In genomic region chr1:131327167-131327566, GRCm38 (mm10) we compare ENCODE assay signal across 20 mouse cellular contexts. TPM values are rescaled to one million over a fixed set of nuclear protein-coding genes. Genes with fewer than 3 reads are reported as not detected.
A peak's percentile ranks its signal among the peaks of the same experiment; 100 is the strongest.
DNase-seq lines count a peak whose midpoint lies in the region; ATAC-seq and TF ChIP-seq lines count a peak whose summit lies in the region.
"Had no signal": no experiment of that assay in that cellular context is flagged by ENCODE, and none has a peak within 500 bp of the region (broad histone marks: within the 10 kb centered on the region; RNA-seq: fewer than 3 reads in every experiment).

No protein-coding gene starts in this region.

- H3K36me3 ChIP-seq in forebrain, embryonic 13.5 days (ENCODE audit: poor library complexity, severe bottlenecking), result peaks cover 43% of the 10 kb centered on the region

- peak overlapping the region; percentile 77 for H3K27ac ChIP-seq in cerebellum, adult 2 months (ENCODE audit: insufficient read depth, low read length)
- no peak overlapping the region for H3K27ac ChIP-seq in forebrain, embryonic 13.5 days
- H3K27ac ChIP-seq: embryonic facial prominence, embryonic 12.5 days; gastrocnemius, adult 2 months; heart, embryonic 10.5 days; hindbrain, embryonic 12.5 days; hindbrain, postnatal 0 days had no signal

- no peak overlapping the region for H3K9ac ChIP-seq in forebrain, embryonic 13.5 days
- H3K9ac ChIP-seq: embryonic facial prominence, embryonic 12.5 days; hindbrain, embryonic 12.5 days had no signal

- peaks cover 16% of the 10 kb centered on the region; the same call in 1 of the 2 replicates for H3K4me1 ChIP-seq in cerebellum, adult 2 months (ENCODE audit: control insufficient read depth, insufficient read depth, low read length)
- H3K4me1 ChIP-seq in forebrain, embryonic 13.5 days, result no peaks in the 10 kb centered on the region
- H3K4me1 ChIP-seq: embryonic facial prominence, embryonic 12.5 days; heart, embryonic 10.5 days; hindbrain, embryonic 12.5 days had no signal

- 18% methylated on average over 1 of the region's 1 CpGs for WGBS in cerebellum, adult 2 months
- WGBS in forebrain, embryonic 13.5 days, result 96% methylated on average over 1 of the region's 1 CpGs

- peak; percentile 6 for DNase-seq in adipocyte (ENCODE audit: low spot score)
- DNase-seq in brain, adult 2 months (ENCODE audit: low read depth, low spot score), result peak; percentile 92
- peak; percentile 62 to 82 for DNase-seq in cerebellum, adult 2 months
- DNase-seq in cerebellum, postnatal 10 days, result peak; percentile 74 to 78
- DNase-seq in thymus, postnatal 36 days, result no peak
- DNase-seq in adrenal gland, adult (ENCODE audit: inconsistent age in 2 of 2, low spot score in 1 of 2), result no peak
- no peak for DNase-seq in adrenal gland, adult 18-20 months (ENCODE audit: low spot score in 2 of 2)
- DNase-seq: adrenal gland, adult 2 months; adrenal gland, postnatal 25 days; gastrocnemius, adult 2 months; gastrocnemius, postnatal 25 days; heart, postnatal 10 days; heart, postnatal 4 days; kidney, adult 11 months; kidney, adult 9 months had no signal

- H3K4me2 ChIP-seq in forebrain, embryonic 13.5 days, result no peak overlapping the region
- H3K4me2 ChIP-seq: embryonic facial prominence, embryonic 12.5 days; hindbrain, embryonic 12.5 days had no signal

- TF ChIP-seq POLR2A in cerebellum, adult 2 months (IDR thresholded peaks at IDR 0.05; ENCODE audit: borderline replicate concordance, insufficient read depth, low read length), result no peak

- no peak for ATAC-seq in forebrain, embryonic 13.5 days
- ATAC-seq: hindbrain, postnatal 0 days had no signal

- no peaks in the 10 kb centered on the region for H3K27me3 ChIP-seq in cerebellum, adult 2 months (ENCODE audit: control insufficient read depth, insufficient read depth, low read length)
- no peaks in the 10 kb centered on the region for H3K27me3 ChIP-seq in forebrain, embryonic 13.5 days
- H3K27me3 ChIP-seq: embryonic facial prominence, embryonic 12.5 days; hindbrain, embryonic 12.5 days had no signal

- no peak overlapping the region for H3K4me3 ChIP-seq in cerebellum, adult 2 months (replicated peaks; ENCODE audit: insufficient read depth, low read depth, low read length)
- H3K4me3 ChIP-seq in forebrain, embryonic 13.5 days, result no peak overlapping the region
- H3K4me3 ChIP-seq: embryonic facial prominence, embryonic 12.5 days; gastrocnemius, adult 2 months; heart, embryonic 10.5 days; hindbrain, embryonic 12.5 days had no signal

- TF ChIP-seq CTCF in cerebellum, adult 2 months (IDR thresholded peaks at IDR 0.05; ENCODE audit: borderline replicate concordance, insufficient read depth, low read depth, low read length), result no peak

- H3K9me3 ChIP-seq in forebrain, embryonic 13.5 days (replicated peaks), result no peaks in the 10 kb centered on the region
- H3K9me3 ChIP-seq: embryonic facial prominence, embryonic 12.5 days; heart, embryonic 10.5 days; hindbrain, embryonic 12.5 days had no signal

RNA-seq across cellular contexts. Expression of gene Ikbke, which starts 47.8 kb away (rescaled TPM):
- polyA plus RNA-seq in cerebellum, adult 2 months (2012; rRNA removed), result 1.5 and 1.8 TPM in 2 replicates
- polyA plus RNA-seq in forebrain, embryonic 13.5 days (2015; fragmentation: Nextera tagmentation; extraction: Ambion mirVana), result 0.21 and 0.39 TPM in 2 replicates
- 10 to 100 TPM; 11.9 to 16.1 TPM for total RNA-seq in adrenal gland, adult 18-20 months (2021)

Comparison
In these comparisons a context has a peak if more than half of its experiments do, and no peak if none do; other contexts are left out.
1. DNase-seq: peak in adipocyte (single experiment), brain, adult 2 months (single experiment), cerebellum, adult 2 months (2 of 2) and cerebellum, postnatal 10 days (2 of 2); none in thymus, postnatal 36 days (0 of 2), adrenal gland, adult (0 of 2) and adrenal gland, adult 18-20 months (0 of 2).